Mouse (Mus musculus): ENCODE data around the gene Creld1. TPM values are rescaled to one million over a fixed set of nuclear protein-coding genes. Genes with fewer than 3 reads are reported as not detected.

The Creld1 gene
- polyA plus RNA-seq, 1 experiment from 2014 or later: 14.0 TPM

- peaks cover 17% of the 10 kb centered on the region for H3K4me1 ChIP-seq (ENCODE audit: insufficient read depth)
- ATAC-seq: no peak
- peak overlapping the region; percentile 69 for H3K4me2 ChIP-seq (ENCODE audit: low read depth, low read length)
- peak overlapping the region; percentile 83; the same call in 1 of the 2 replicates for H3K27ac ChIP-seq (ENCODE audit: low read depth)
- H3K9me3 ChIP-seq (ENCODE audit: low read length): no peaks in the 10 kb centered on the region
- DNase-seq: no peak
- WGBS (ENCODE audit: insufficient replicate concordance): 4% methylated on average over 7 of the region's 7 CpGs
- no peak for TF ChIP-seq CTCF (IDR thresholded peaks at IDR 0.05; ENCODE audit: low read depth)
- TF ChIP-seq EP300 (IDR thresholded peaks at IDR 0.05; ENCODE audit: low read depth): no peak
- H3K9ac ChIP-seq (replicated peaks): peak overlapping the region; percentile 89
- H3K27me3 ChIP-seq (ENCODE audit: insufficient read depth, low read length): no peaks in the 10 kb centered on the region
- peaks cover 10% of the 10 kb centered on the region for H3K36me3 ChIP-seq (replicated peaks; ENCODE audit: insufficient read depth, low read length)
- peak overlapping the region; percentile 94 for H3K4me3 ChIP-seq (ENCODE audit: low read depth, low read length)
These were observed 48.8 kb downstream of the Creld1 start for GRCm38 (mm10) chr6:113531840-113532404.

- no peak for ATAC-seq
These were observed 51.8 kb downstream of the Creld1 start for GRCm38 (mm10) chr6:113534886-113535285.

GRCm38 (mm10) chr6:113541610-113542009, 58.5 kb downstream of the Creld1 start:
- Histone ChIP-seq H3K4me2 (ENCODE audit: low read depth, low read length) (no peak overlapping the region), H3K9ac (replicated peaks) (no peak overlapping the region), H3K27me3 (ENCODE audit: insufficient read depth, low read length) (no peaks in the 10 kb centered on the region), H3K4me1 (ENCODE audit: insufficient read depth) (no peaks in the 10 kb centered on the region), H3K36me3 (replicated peaks; ENCODE audit: insufficient read depth, low read length) (peaks cover 6% of the 10 kb centered on the region; the same call in 1 of the 2 replicates), H3K4me3 (ENCODE audit: low read depth, low read length) (no peak overlapping the region), H3K27ac (ENCODE audit: low read depth) (no peak overlapping the region), H3K9me3 (ENCODE audit: low read length) (no peaks in the 10 kb centered on the region)
- DNase-seq (no peak), ATAC-seq (no peak)
- 83% methylated on average over 6 of the region's 6 CpGs for WGBS (ENCODE audit: insufficient replicate concordance)
- TF ChIP-seq CTCF (IDR thresholded peaks at IDR 0.05; ENCODE audit: low read depth) (no peak), EP300 (IDR thresholded peaks at IDR 0.05; ENCODE audit: low read depth) (no peak)

More at GRCm38 (mm10) chr6:113534886-113535285, 51.8 kb downstream of the Creld1 start:
- DNase-seq: no peak
- H3K9ac ChIP-seq (replicated peaks): no peak overlapping the region
- H3K27ac ChIP-seq (ENCODE audit: low read depth): no peak overlapping the region
- peaks cover 6% of the 10 kb centered on the region; the same call in 1 of the 2 replicates for H3K36me3 ChIP-seq (replicated peaks; ENCODE audit: insufficient read depth, low read length)
- H3K9me3 ChIP-seq (ENCODE audit: low read length): no peaks in the 10 kb centered on the region
- peaks cover 15% of the 10 kb centered on the region for H3K4me1 ChIP-seq (ENCODE audit: insufficient read depth)
- H3K4me2 ChIP-seq (ENCODE audit: low read depth, low read length): no peak overlapping the region
- no peaks in the 10 kb centered on the region for H3K27me3 ChIP-seq (ENCODE audit: insufficient read depth, low read length)
- 91% methylated on average over 7 of the region's 7 CpGs for WGBS (ENCODE audit: insufficient replicate concordance)
- H3K4me3 ChIP-seq (ENCODE audit: low read depth, low read length): no peak overlapping the region
- TF ChIP-seq EP300 (IDR thresholded peaks at IDR 0.05; ENCODE audit: low read depth) (no peak), CTCF (IDR thresholded peaks at IDR 0.05; ENCODE audit: low read depth) (no peak)

Small RNA genes lying within 50 kb of the gene (microRNA-seq; reads per million reads assigned to microRNA genes)
- gene Gm23365: not detected

Other genes starting within 250 kb of the Creld1 start
- gene Mtmr14, start 245.5 kb upstream of the Creld1 start, polyA plus RNA-seq (2015; fragmentation: Nextera tagmentation; extraction: Ambion mirVana): 15.1 and 16.1 TPM in 2 replicates
- gene Cpne9, start 201.0 kb upstream of the Creld1 start, polyA plus RNA-seq (2015; fragmentation: Nextera tagmentation; extraction: Ambion mirVana): 0.02 and 0.04 TPM in 2 replicates
- gene Brpf1, start 176.2 kb upstream of the Creld1 start, polyA plus RNA-seq (2015; fragmentation: Nextera tagmentation; extraction: Ambion mirVana): 4.1 and 4.8 TPM in 2 replicates
- 3.8 and 4.2 TPM in 2 replicates for gene Ogg1, start 156.3 kb upstream of the Creld1 start, polyA plus RNA-seq (2015; fragmentation: Nextera tagmentation; extraction: Ambion mirVana)
- gene Camk1, start 139.3 kb upstream of the Creld1 start, polyA plus RNA-seq (2015; fragmentation: Nextera tagmentation; extraction: Ambion mirVana): 17.9 and 18.1 TPM in 2 replicates
- gene Tada3, start 105.4 kb upstream of the Creld1 start, polyA plus RNA-seq (2015; fragmentation: Nextera tagmentation; extraction: Ambion mirVana): 11.1 and 11.9 TPM in 2 replicates
- gene Arpc4, start 105.2 kb upstream of the Creld1 start, polyA plus RNA-seq (2015; fragmentation: Nextera tagmentation; extraction: Ambion mirVana): 188 and 198 TPM in 2 replicates
- gene Ttll3, start 94.0 kb upstream of the Creld1 start, polyA plus RNA-seq (2015; fragmentation: Nextera tagmentation; extraction: Ambion mirVana): 0.38 and 0.83 TPM in 2 replicates
- 17.1 and 20.5 TPM in 2 replicates for gene Rpusd3, start 64.0 kb upstream of the Creld1 start, polyA plus RNA-seq (2015; fragmentation: Nextera tagmentation; extraction: Ambion mirVana)
- gene Cidec, start 47.5 kb upstream of the Creld1 start, polyA plus RNA-seq (2015; fragmentation: Nextera tagmentation; extraction: Ambion mirVana): 5.9 and 8.2 TPM in 2 replicates
- gene Jagn1, start 40.7 kb upstream of the Creld1 start, polyA plus RNA-seq (2015; fragmentation: Nextera tagmentation; extraction: Ambion mirVana): 49.2 and 49.9 TPM in 2 replicates
- 0.26 and 0.49 TPM in 2 replicates for gene Il17re, start 24.8 kb upstream of the Creld1 start, polyA plus RNA-seq (2015; fragmentation: Nextera tagmentation; extraction: Ambion mirVana)
- 12.9 and 13.1 TPM in 2 replicates for gene Il17rc, start 11.9 kb upstream of the Creld1 start, polyA plus RNA-seq (2015; fragmentation: Nextera tagmentation; extraction: Ambion mirVana)
- gene Prrt3, start 18.6 kb downstream of the Creld1 start, polyA plus RNA-seq (2015; fragmentation: Nextera tagmentation; extraction: Ambion mirVana): 0.13 and 0.14 TPM in 2 replicates
- gene Emc3, start 48.4 kb downstream of the Creld1 start, polyA plus RNA-seq (2015; fragmentation: Nextera tagmentation; extraction: Ambion mirVana): 42.1 and 43.0 TPM in 2 replicates
- gene Fancd2, start 48.4 kb downstream of the Creld1 start, polyA plus RNA-seq (2015; fragmentation: Nextera tagmentation; extraction: Ambion mirVana): 3.1 and 4.5 TPM in 2 replicates
- 0.12 and 0.14 TPM in 2 replicates for gene Fancd2os, start 117.4 kb downstream of the Creld1 start, polyA plus RNA-seq (2015; fragmentation: Nextera tagmentation; extraction: Ambion mirVana)
- gene Brk1, start 121.5 kb downstream of the Creld1 start, polyA plus RNA-seq (2015; fragmentation: Nextera tagmentation; extraction: Ambion mirVana): 88.5 and 88.9 TPM in 2 replicates
- 10.0 and 12.9 TPM in 2 replicates for gene Vhl, start 140.7 kb downstream of the Creld1 start, polyA plus RNA-seq (2015; fragmentation: Nextera tagmentation; extraction: Ambion mirVana)
- gene Irak2, start 155.2 kb downstream of the Creld1 start, polyA plus RNA-seq (2015; fragmentation: Nextera tagmentation; extraction: Ambion mirVana): 9.2 and 10.8 TPM in 2 replicates
- gene Tatdn2, start 213.8 kb downstream of the Creld1 start, polyA plus RNA-seq (2015; fragmentation: Nextera tagmentation; extraction: Ambion mirVana): 0.62 and 0.83 TPM in 2 replicates
- gene Ghrl, start 236.6 kb downstream of the Creld1 start, polyA plus RNA-seq (2015; fragmentation: Nextera tagmentation; extraction: Ambion mirVana): 0.70 TPM in 1 of 2 replicates, not detected in the other

Data from liver, postnatal 0 days (tissue).